Mouse (Mus musculus): Measurements from ENCODE around the gene Cd34. TPM values are rescaled to one million over a fixed set of nuclear protein-coding genes. Genes with fewer than 3 reads are reported as not detected.

Cd34 gene
- total RNA-seq, 1 experiment from 2014 or later, result 51.0 TPM

GRCm38 (mm10) chr1:194971980-194972379 is 33.4 kb downstream of the Cd34 start:
- no peak for DNase-seq

GRCm38 (mm10) chr1:194976164-194976516 is 37.5 kb downstream of the Cd34 start:
- peak; percentile 94 for DNase-seq

- DNase-seq, result peak; percentile 80
Observed at GRCm38 (mm10) chr1:194976517-194977370, 38.1 kb downstream of the Cd34 start.

GRCm38 (mm10) chr1:194977371-194977761 is 38.7 kb downstream of the Cd34 start:
- peak; percentile 3 for DNase-seq

- DNase-seq, result peak; percentile 30
Observed at GRCm38 (mm10) chr1:194977946-194978720, 39.5 kb downstream of the Cd34 start.

GRCm38 (mm10) chr1:194980826-194981435 is 42.3 kb downstream of the Cd34 start:
- no peak for DNase-seq

- DNase-seq, result no peak
Observed at GRCm38 (mm10) chr1:194982931-194983690, 44.5 kb downstream of the Cd34 start.

- DNase-seq, result no peak
Observed at GRCm38 (mm10) chr1:194984914-194985313, 46.3 kb downstream of the Cd34 start.

- DNase-seq, result no peak
Observed at GRCm38 (mm10) chr1:194985442-194986210, 47.0 kb downstream of the Cd34 start.

GRCm38 (mm10) chr1:194989024-194989423 is 50.4 kb downstream of the Cd34 start:
- DNase-seq, result no peak

GRCm38 (mm10) chr1:194990976-194991375 is 52.4 kb downstream of the Cd34 start:
- DNase-seq, result no peak

- DNase-seq, result no peak
Observed at GRCm38 (mm10) chr1:194991654-194992053, 53.0 kb downstream of the Cd34 start.

GRCm38 (mm10) chr1:194992589-194993317 is 54.1 kb downstream of the Cd34 start:
- DNase-seq, result no peak

- DNase-seq, result no peak
Observed at GRCm38 (mm10) chr1:194993409-194993988, 54.9 kb downstream of the Cd34 start.

- DNase-seq, result no peak
Observed at GRCm38 (mm10) chr1:194994262-194994661, 55.6 kb downstream of the Cd34 start.

- DNase-seq, result peak; percentile 27
Observed at GRCm38 (mm10) chr1:194995196-194995595, 56.6 kb downstream of the Cd34 start.

- no peak for DNase-seq
Observed at GRCm38 (mm10) chr1:194998396-194998795, 59.8 kb downstream of the Cd34 start.

GRCm38 (mm10) chr1:195003328-195003727 is 64.7 kb downstream of the Cd34 start:
- no peak for DNase-seq

GRCm38 (mm10) chr1:195004194-195004593 is 65.6 kb downstream of the Cd34 start:
- no peak for DNase-seq

GRCm38 (mm10) chr1:195006267-195006666 is 67.6 kb downstream of the Cd34 start:
- DNase-seq, result no peak
